Mouse (Mus musculus): ENCODE data around the gene Gtf2i. TPM values are rescaled to one million over a fixed set of nuclear protein-coding genes. Genes with fewer than 3 reads are reported as not detected.

Gtf2i gene
- polyA plus RNA-seq, 1 experiment from 2014 or later: 225 TPM

- no peak overlapping the region for H3K4me2 ChIP-seq
- H3K27ac ChIP-seq: no peak overlapping the region
- no peaks in the 10 kb centered on the region for H3K27me3 ChIP-seq
- no peaks in the 10 kb centered on the region for H3K9me3 ChIP-seq
- no peaks in the 10 kb centered on the region for H3K4me1 ChIP-seq
- peaks cover 96% of the 10 kb centered on the region for H3K36me3 ChIP-seq
- H3K9ac ChIP-seq: no peak overlapping the region
- no peak for ATAC-seq (ENCODE audit: insufficient number of reproducible peaks, insufficient read depth, low FRiP score, low TSS enrichment, low read depth)
- no peak overlapping the region for H3K4me3 ChIP-seq
- WGBS: 87% methylated on average over 10 of the region's 10 CpGs
These were observed 59.3 kb downstream of the Gtf2i start for GRCm38 (mm10) chr5:134255294-134255693.

- Histone ChIP-seq H3K4me1 (no peaks in the 10 kb centered on the region), H3K4me3 (no peak overlapping the region), H3K36me3 (peaks cover 95% of the 10 kb centered on the region), H3K9me3 (no peaks in the 10 kb centered on the region), H3K27ac (no peak overlapping the region), H3K27me3 (no peaks in the 10 kb centered on the region), H3K9ac (no peak overlapping the region), H3K4me2 (no peak overlapping the region)
- no peak for ATAC-seq (ENCODE audit: insufficient number of reproducible peaks, insufficient read depth, low FRiP score, low TSS enrichment, low read depth)
- WGBS: 74% methylated on average over 3 of the region's 3 CpGs
These were observed 60.8 kb downstream of the Gtf2i start for GRCm38 (mm10) chr5:134253806-134254205.

- 94% methylated on average over 4 of the region's 4 CpGs for WGBS
These were observed 63.5 kb downstream of the Gtf2i start for GRCm38 (mm10) chr5:134251083-134251482.

GRCm38 (mm10) chr5:134250601-134251000 lies 64.0 kb downstream of the Gtf2i start:
- Histone ChIP-seq H3K36me3 (peaks cover 98% of the 10 kb centered on the region), H3K27ac (no peak overlapping the region), H3K4me3 (no peak overlapping the region), H3K4me2 (no peak overlapping the region), H3K9me3 (no peaks in the 10 kb centered on the region), H3K27me3 (no peaks in the 10 kb centered on the region), H3K9ac (no peak overlapping the region), H3K4me1 (no peaks in the 10 kb centered on the region)
- 89% methylated on average over 3 of the region's 3 CpGs for WGBS
- no peak for ATAC-seq (ENCODE audit: insufficient number of reproducible peaks, insufficient read depth, low FRiP score, low TSS enrichment, low read depth)

More at GRCm38 (mm10) chr5:134251083-134251482, 63.5 kb downstream of the Gtf2i start:
- ATAC-seq (ENCODE audit: insufficient number of reproducible peaks, insufficient read depth, low FRiP score, low TSS enrichment, low read depth): no peak
- Histone ChIP-seq H3K9me3 (no peaks in the 10 kb centered on the region), H3K27ac (no peak overlapping the region), H3K27me3 (no peaks in the 10 kb centered on the region), H3K4me2 (no peak overlapping the region), H3K4me3 (no peak overlapping the region), H3K9ac (no peak overlapping the region), H3K4me1 (no peaks in the 10 kb centered on the region), H3K36me3 (peaks cover 98% of the 10 kb centered on the region)

GRCm38 (mm10) chr5:134249245-134249649 lies 65.3 kb downstream of the Gtf2i start:
- WGBS: 89% methylated on average over 8 of the region's 8 CpGs
- no peak for ATAC-seq (ENCODE audit: insufficient number of reproducible peaks, insufficient read depth, low FRiP score, low TSS enrichment, low read depth)
- H3K4me1 ChIP-seq: no peaks in the 10 kb centered on the region

GRCm38 (mm10) chr5:134248608-134249244 lies 65.8 kb downstream of the Gtf2i start:
- H3K4me2 ChIP-seq: no peak overlapping the region
- no peak overlapping the region for H3K4me3 ChIP-seq
- no peaks in the 10 kb centered on the region for H3K9me3 ChIP-seq
- H3K4me1 ChIP-seq: no peaks in the 10 kb centered on the region
- no peak overlapping the region for H3K9ac ChIP-seq
- no peak for ATAC-seq (ENCODE audit: insufficient number of reproducible peaks, insufficient read depth, low FRiP score, low TSS enrichment, low read depth)
- H3K27me3 ChIP-seq: no peaks in the 10 kb centered on the region
- WGBS: 88% methylated on average over 14 of the region's 14 CpGs
- peaks cover 98% of the 10 kb centered on the region for H3K36me3 ChIP-seq
- no peak overlapping the region for H3K27ac ChIP-seq

More at GRCm38 (mm10) chr5:134249245-134249649, 65.3 kb downstream of the Gtf2i start:
- Histone ChIP-seq H3K9me3 (no peaks in the 10 kb centered on the region), H3K27ac (no peak overlapping the region), H3K4me3 (no peak overlapping the region), H3K27me3 (no peaks in the 10 kb centered on the region), H3K9ac (no peak overlapping the region), H3K4me2 (no peak overlapping the region), H3K36me3 (peaks cover 98% of the 10 kb centered on the region)

GRCm38 (mm10) chr5:134246146-134246545 lies 68.4 kb downstream of the Gtf2i start:
- no peak overlapping the region for H3K27ac ChIP-seq
- H3K9me3 ChIP-seq: no peaks in the 10 kb centered on the region
- no peak for ATAC-seq (ENCODE audit: insufficient number of reproducible peaks, insufficient read depth, low FRiP score, low TSS enrichment, low read depth)
- WGBS: 88% methylated on average over 5 of the region's 5 CpGs
- H3K4me1 ChIP-seq: no peaks in the 10 kb centered on the region
- H3K4me3 ChIP-seq: no peak overlapping the region
- no peak overlapping the region for H3K9ac ChIP-seq
- peaks cover 98% of the 10 kb centered on the region for H3K36me3 ChIP-seq
- no peak overlapping the region for H3K4me2 ChIP-seq
- no peaks in the 10 kb centered on the region for H3K27me3 ChIP-seq

GRCm38 (mm10) chr5:134244890-134245289 lies 69.7 kb downstream of the Gtf2i start:
- H3K27me3 ChIP-seq: no peaks in the 10 kb centered on the region
- 92% methylated on average over 5 of the region's 5 CpGs for WGBS
- peaks cover 100% of the 10 kb centered on the region for H3K36me3 ChIP-seq
- H3K9ac ChIP-seq: no peak overlapping the region
- H3K27ac ChIP-seq: no peak overlapping the region
- H3K4me2 ChIP-seq: no peak overlapping the region
- no peaks in the 10 kb centered on the region for H3K9me3 ChIP-seq
- H3K4me3 ChIP-seq: no peak overlapping the region
- no peaks in the 10 kb centered on the region for H3K4me1 ChIP-seq
- ATAC-seq (ENCODE audit: insufficient number of reproducible peaks, insufficient read depth, low FRiP score, low TSS enrichment, low read depth): no peak

GRCm38 (mm10) chr5:134243661-134244436 lies 70.7 kb downstream of the Gtf2i start:
- Histone ChIP-seq H3K4me1 (no peaks in the 10 kb centered on the region), H3K4me3 (no peak overlapping the region), H3K36me3 (peaks cover 100% of the 10 kb centered on the region), H3K4me2 (no peak overlapping the region), H3K9me3 (no peaks in the 10 kb centered on the region), H3K9ac (no peak overlapping the region), H3K27ac (no peak overlapping the region), H3K27me3 (no peaks in the 10 kb centered on the region)
- ATAC-seq (ENCODE audit: insufficient number of reproducible peaks, insufficient read depth, low FRiP score, low TSS enrichment, low read depth): no peak
- 91% methylated on average over 26 of the region's 26 CpGs for WGBS

- no peak for ATAC-seq (ENCODE audit: insufficient number of reproducible peaks, insufficient read depth, low FRiP score, low TSS enrichment, low read depth)
These were observed 72.7 kb downstream of the Gtf2i start for GRCm38 (mm10) chr5:134241831-134242230.

GRCm38 (mm10) chr5:134237936-134238760 lies 76.4 kb downstream of the Gtf2i start:
- H3K4me1 ChIP-seq: peaks cover 36% of the 10 kb centered on the region
- H3K27me3 ChIP-seq: no peaks in the 10 kb centered on the region
- no peak overlapping the region for H3K4me3 ChIP-seq
- 82% methylated on average over 28 of the region's 28 CpGs for WGBS
- no peak overlapping the region for H3K9ac ChIP-seq
- peaks cover 76% of the 10 kb centered on the region for H3K36me3 ChIP-seq
- H3K27ac ChIP-seq: no peak overlapping the region
- no peak for ATAC-seq (ENCODE audit: insufficient number of reproducible peaks, insufficient read depth, low FRiP score, low TSS enrichment, low read depth)
- H3K4me2 ChIP-seq: no peak overlapping the region
- H3K9me3 ChIP-seq: no peaks in the 10 kb centered on the region

More at GRCm38 (mm10) chr5:134241831-134242230, 72.7 kb downstream of the Gtf2i start:
- Histone ChIP-seq H3K27ac (no peak overlapping the region), H3K9ac (no peak overlapping the region), H3K27me3 (no peaks in the 10 kb centered on the region), H3K36me3 (peaks cover 100% of the 10 kb centered on the region), H3K4me3 (no peak overlapping the region), H3K4me1 (no peaks in the 10 kb centered on the region), H3K4me2 (no peak overlapping the region), H3K9me3 (no peaks in the 10 kb centered on the region)
- WGBS: 86% methylated on average over 5 of the region's 5 CpGs

Measured in embryonic facial prominence, embryonic 13.5 days (tissue).